Mouse (Mus musculus): ENCODE measurements around the gene Atp6v1f. TPM values are rescaled to one million over a fixed set of nuclear protein-coding genes. Genes with fewer than 3 reads are reported as not detected.

The Atp6v1f gene
- polyA plus RNA-seq (2015; fragmentation: Nextera tagmentation; extraction: Ambion mirVana) = 222 and 234 TPM in 2 replicates

DNA sequence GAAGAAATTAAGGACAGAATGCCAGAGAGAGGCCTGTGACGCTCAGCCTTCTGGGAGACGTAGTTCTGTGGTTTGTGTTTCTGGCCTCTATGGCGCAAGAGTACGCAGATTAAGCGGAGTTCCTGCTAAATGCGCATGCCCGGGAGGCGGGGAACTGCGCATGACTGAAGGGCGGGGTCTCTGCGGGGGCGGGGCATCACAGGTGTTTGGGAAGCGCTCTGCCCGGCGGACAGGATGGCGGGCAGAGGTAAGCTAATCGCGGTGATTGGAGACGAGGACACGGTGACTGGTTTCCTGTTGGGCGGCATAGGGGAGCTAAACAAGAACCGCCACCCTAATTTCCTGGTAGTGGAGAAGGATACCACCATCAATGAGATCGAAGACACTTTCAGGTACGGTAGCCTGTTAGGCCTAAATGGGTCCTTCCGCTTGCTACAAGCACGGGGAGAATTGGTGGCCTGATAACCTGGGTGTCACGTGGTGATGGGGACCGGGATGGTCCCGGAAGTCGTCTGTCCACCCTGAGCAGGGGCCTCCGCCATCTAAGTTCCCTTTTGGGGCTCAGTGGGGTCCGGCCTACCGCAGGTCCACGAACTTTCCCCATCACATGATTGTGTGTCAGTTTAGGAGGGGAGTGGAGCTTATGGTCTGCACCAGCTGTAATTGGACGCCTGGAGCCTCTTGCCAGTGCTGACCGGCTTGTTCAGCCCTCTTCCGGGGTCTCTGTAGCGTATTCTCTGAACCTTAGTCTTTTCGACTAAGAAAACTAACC lies at the start of gene Atp6v1f:
Gene Atp6v1f (plus strand): TSS at position 136 of the 772 bp plus-strand sequence.
- no peaks in the 10 kb centered on the region for H3K27me3 ChIP-seq
- H3K27ac ChIP-seq = peak within 1 kb of the TSS; percentile 8; the same call in 1 of the 2 replicates
- under 1% methylated on average over 39 of the region's 39 CpGs for WGBS
- no peaks in the 10 kb centered on the region for H3K9me3 ChIP-seq
- H3K9ac ChIP-seq = peak within 1 kb of the TSS; percentile 79
- peak within 1 kb of the TSS; percentile 85 for H3K4me2 ChIP-seq (replicated peaks)
- peaks cover 20% of the 10 kb centered on the region for H3K36me3 ChIP-seq
- H3K4me3 ChIP-seq = peak within 1 kb of the TSS; percentile 75
- ATAC-seq (ENCODE audit: low FRiP score, low read depth) = peak; percentile 94
- H3K4me1 ChIP-seq = peaks cover 10% of the 10 kb centered on the region

DNA sequence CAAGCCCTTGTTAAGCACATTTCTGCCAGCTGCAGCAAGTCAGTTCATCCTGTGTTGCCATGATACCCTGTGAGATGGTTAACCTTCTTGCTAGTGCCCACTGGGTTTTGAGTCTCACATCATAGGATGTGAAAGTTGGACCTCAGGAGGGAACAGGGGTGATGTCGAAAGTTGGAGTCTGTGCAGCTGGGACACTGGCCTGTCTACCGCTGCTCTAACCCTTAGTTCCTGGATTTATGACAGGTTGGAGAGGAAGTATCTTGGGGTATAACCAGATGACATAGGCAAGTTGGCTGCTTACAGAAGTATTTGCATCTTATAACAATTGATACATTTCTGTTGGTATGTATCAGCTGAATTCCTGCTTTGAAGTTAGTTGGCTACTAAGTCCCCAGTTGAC lies 46.9 kb upstream of the Atp6v1f start:
- Histone ChIP-seq H3K4me2 (replicated peaks) (no peak overlapping the region), H3K36me3 (peaks cover 46% of the 10 kb centered on the region), H3K4me3 (no peak overlapping the region), H3K9ac (no peak overlapping the region), H3K9me3 (no peaks in the 10 kb centered on the region), H3K27ac (no peak overlapping the region), H3K27me3 (no peaks in the 10 kb centered on the region), H3K4me1 (no peaks in the 10 kb centered on the region)
- 79% methylated on average over 2 of the region's 2 CpGs for WGBS
- no peak for ATAC-seq (ENCODE audit: low FRiP score, low read depth)

DNA sequence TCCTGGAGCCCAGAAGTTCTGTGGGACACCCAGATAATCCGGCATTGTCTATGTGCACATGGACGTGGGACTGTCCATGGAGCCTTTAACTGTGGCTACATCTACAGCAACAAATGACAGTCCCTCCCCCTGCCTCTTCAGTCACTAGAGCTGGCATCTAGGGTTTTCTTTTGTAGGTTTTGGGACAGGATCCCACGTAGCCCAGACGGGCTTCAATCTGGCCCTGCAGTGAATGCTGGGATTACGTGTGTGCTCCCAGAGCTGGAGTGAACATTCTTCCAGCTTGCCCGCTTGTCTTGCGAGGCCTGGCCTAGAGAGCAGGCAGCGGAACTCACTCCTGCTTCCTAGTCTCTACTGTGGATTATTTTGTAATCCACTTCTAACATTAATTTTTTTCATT lies 42.4 kb upstream of the Atp6v1f start:
- no peak for ATAC-seq (ENCODE audit: low FRiP score, low read depth)
- Histone ChIP-seq H3K9ac (no peak overlapping the region), H3K27ac (no peak overlapping the region), H3K27me3 (no peaks in the 10 kb centered on the region), H3K4me2 (replicated peaks) (no peak overlapping the region), H3K36me3 (peaks cover 23% of the 10 kb centered on the region), H3K4me1 (no peaks in the 10 kb centered on the region), H3K4me3 (no peak overlapping the region), H3K9me3 (no peaks in the 10 kb centered on the region)
- 84% methylated on average over 8 of the region's 8 CpGs for WGBS

DNA sequence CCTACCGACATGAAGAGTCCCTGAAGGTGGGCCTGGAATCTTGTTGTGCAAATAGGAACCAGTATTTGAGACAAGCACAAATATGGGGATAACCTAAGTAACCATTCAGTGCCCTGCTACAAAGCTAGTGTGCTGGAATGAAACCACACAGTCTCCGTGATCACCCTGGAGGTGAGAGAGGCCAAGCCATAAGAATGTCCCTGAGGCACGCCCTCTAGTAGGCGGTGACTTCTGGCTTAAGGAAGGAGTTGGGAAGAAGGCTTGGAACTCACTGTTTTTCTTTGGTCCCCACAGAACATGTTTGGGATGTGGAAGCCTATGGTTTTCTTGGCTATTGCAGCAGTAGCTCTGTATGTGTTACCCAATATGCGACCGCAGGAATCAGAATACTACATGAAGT lies 41.2 kb upstream of the Atp6v1f start:
- Histone ChIP-seq H3K9ac (no peak overlapping the region), H3K27ac (no peak overlapping the region), H3K4me1 (peaks cover 8% of the 10 kb centered on the region), H3K27me3 (0 out of 2 replicates have a peak, but pooled peaks cover 1% of the 10 kb centered on the region), H3K4me2 (replicated peaks) (no peak overlapping the region), H3K9me3 (no peaks in the 10 kb centered on the region), H3K36me3 (peaks cover 18% of the 10 kb centered on the region), H3K4me3 (no peak overlapping the region)
- no peak for ATAC-seq (ENCODE audit: low FRiP score, low read depth)
- WGBS = 67% methylated on average over 6 of the region's 6 CpGs

DNA sequence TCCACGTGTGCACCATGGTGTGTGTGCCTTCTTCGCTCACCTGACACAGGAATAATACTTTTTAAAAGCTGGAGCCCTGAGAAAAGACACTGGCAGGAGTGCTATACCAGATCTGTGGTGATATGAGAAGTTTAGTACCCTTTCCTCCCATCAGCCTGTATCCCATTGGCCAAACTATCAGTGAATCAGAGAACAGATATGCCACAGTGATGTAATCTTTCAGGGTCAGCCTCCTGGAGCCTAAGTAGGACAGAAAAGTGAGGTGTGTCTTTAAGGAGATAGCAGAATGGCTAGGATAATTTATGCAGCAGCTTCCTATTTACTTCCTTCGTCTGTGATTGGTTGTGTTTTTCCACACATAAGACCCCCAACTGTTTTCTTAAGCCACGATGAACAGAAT lies 39.3 kb upstream of the Atp6v1f start:
- no peak overlapping the region for H3K4me2 ChIP-seq (replicated peaks)
- H3K4me1 ChIP-seq = peaks cover 23% of the 10 kb centered on the region
- H3K9me3 ChIP-seq = no peaks in the 10 kb centered on the region
- H3K4me3 ChIP-seq = no peak overlapping the region
- peaks cover 18% of the 10 kb centered on the region for H3K36me3 ChIP-seq
- H3K9ac ChIP-seq = no peak overlapping the region
- no peak for ATAC-seq (ENCODE audit: low FRiP score, low read depth)
- H3K27ac ChIP-seq = no peak overlapping the region
- peaks cover 18% of the 10 kb centered on the region for H3K27me3 ChIP-seq
- 64% methylated on average over 4 of the region's 4 CpGs for WGBS

DNA sequence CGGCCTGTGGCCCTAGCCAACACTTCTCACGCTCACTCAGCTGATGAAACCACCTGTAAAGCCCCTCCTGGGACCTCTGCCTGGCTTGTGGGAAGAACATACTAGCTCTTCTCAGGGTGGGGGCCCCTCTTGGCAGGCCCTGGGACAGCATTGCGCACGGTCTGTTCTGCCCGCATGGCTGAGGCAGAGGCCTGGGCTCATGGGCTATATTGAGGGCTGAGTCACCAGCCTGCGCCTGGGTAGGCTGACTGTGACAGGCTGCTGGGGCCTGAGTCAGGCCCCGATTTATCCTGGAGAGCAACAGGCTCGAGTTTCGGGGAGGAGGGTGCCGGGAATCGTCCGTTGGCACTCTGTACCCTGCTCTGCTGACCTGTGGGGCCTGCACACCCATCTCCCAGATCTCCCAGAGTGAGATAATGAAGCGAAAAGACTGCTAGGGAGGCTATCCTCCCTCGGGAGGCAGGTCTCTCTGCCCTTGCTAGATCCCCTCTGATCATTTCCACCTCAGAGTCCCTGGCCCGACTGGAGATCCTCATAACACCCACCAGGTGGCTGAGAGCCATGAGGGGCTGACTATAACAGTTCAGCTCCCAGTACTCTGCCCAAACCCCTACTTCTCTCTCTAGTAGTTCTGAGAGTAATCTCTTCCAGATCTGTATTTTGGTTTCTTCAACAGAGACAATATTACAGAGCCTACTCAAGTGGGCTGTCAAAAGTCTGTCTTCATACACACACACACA lies 36.7 kb upstream of the Atp6v1f start:
- Histone ChIP-seq H3K9me3 (no peaks in the 10 kb centered on the region), H3K4me1 (peaks cover 47% of the 10 kb centered on the region), H3K27me3 (peaks cover 36% of the 10 kb centered on the region), H3K4me2 (replicated peaks) (no peak overlapping the region), H3K9ac (0 out of 2 replicates have a peak overlapping the region, but pooled peaks have one; percentile 20), H3K4me3 (no peak overlapping the region), H3K27ac (0 out of 2 replicates have a peak overlapping the region, but pooled peaks have one; percentile 33), H3K36me3 (peaks cover 7% of the 10 kb centered on the region; the same call in 1 of the 2 replicates)
- 38% methylated on average over 15 of the region's 15 CpGs for WGBS
- no peak for ATAC-seq (ENCODE audit: low FRiP score, low read depth)

DNA sequence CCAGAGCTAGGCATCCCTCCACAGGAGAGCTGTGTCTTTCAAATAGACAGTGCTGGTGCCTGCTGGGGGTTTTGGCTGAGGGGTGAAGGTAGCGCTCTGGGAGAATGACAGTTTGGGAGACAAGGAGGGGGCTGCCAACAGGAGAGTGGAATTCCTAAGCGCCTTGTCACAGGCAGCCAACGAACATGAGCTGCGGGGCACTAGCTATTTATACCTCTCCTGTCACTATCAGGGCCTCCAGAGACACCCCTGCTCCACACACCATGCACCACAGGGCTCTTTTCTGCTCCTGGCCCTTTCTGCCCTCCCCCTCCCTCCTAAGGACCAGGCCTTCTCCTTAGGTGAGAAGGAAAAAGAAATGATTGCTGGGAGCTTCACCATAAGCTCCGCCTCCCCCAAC lies 36.0 kb upstream of the Atp6v1f start:
- Histone ChIP-seq H3K9ac (0 out of 2 replicates have a peak overlapping the region, but pooled peaks have one; percentile 20), H3K27me3 (peaks cover 36% of the 10 kb centered on the region), H3K36me3 (0 out of 2 replicates have a peak, but pooled peaks cover under 1% of the 10 kb centered on the region), H3K9me3 (no peaks in the 10 kb centered on the region), H3K4me1 (peaks cover 53% of the 10 kb centered on the region), H3K4me3 (no peak overlapping the region), H3K4me2 (replicated peaks) (no peak overlapping the region), H3K27ac (peak overlapping the region; percentile 33)
- 18% methylated on average over 5 of the region's 5 CpGs for WGBS
- ATAC-seq (ENCODE audit: low FRiP score, low read depth) = no peak

DNA sequence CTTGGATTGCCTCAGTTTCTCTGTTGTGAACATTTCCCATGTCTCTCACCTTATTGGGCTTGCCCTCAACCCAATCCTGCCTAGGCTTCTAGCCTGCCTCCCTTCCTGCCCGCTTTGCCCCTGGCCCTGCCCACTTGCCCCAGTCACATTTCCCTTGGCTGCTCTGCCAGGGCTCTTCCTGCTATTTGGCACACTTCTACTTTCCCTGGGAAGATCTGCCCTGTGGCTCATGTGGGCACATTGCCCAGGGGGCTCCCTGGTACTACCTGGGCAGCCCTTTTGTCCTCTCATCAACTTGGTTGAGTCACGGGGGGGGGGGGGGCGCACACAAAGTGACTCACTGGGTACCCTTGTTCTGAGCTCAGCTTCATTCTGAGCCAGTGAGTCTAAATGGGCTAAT lies 35.4 kb upstream of the Atp6v1f start:
- H3K4me3 ChIP-seq = no peak overlapping the region
- peaks cover 36% of the 10 kb centered on the region for H3K27me3 ChIP-seq
- H3K36me3 ChIP-seq = no peaks in the 10 kb centered on the region
- 28% methylated on average over 3 of the region's 3 CpGs for WGBS
- no peak for ATAC-seq (ENCODE audit: low FRiP score, low read depth)
- no peak overlapping the region for H3K9ac ChIP-seq
- H3K4me2 ChIP-seq (replicated peaks) = 0 out of 2 replicates have a peak overlapping the region, but pooled peaks have one; percentile 3
- H3K9me3 ChIP-seq = no peaks in the 10 kb centered on the region
- no peak overlapping the region for H3K27ac ChIP-seq
- H3K4me1 ChIP-seq = peaks cover 60% of the 10 kb centered on the region

DNA sequence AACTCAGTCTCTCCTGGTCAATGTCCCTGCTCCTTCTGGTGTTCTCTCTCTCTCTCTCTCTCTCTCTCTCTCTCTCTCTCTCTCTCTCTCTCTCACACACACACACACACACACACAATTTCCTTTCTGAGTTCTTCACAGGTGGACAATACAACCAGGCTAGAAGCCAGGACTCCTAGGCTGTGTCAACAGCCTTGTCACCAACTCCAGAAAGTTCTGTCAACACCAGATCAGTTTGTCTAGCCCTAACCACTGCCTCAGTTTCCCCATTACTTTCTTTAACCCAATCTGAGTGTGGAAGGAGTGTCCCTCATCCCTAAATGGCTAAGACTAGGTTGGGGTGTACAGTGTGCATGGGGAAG lies 34.9 kb upstream of the Atp6v1f start:
- no peak overlapping the region for H3K27ac ChIP-seq
- H3K9me3 ChIP-seq = no peaks in the 10 kb centered on the region
- peaks cover 62% of the 10 kb centered on the region for H3K4me1 ChIP-seq
- H3K36me3 ChIP-seq = no peaks in the 10 kb centered on the region
- H3K4me3 ChIP-seq = peak overlapping the region; percentile 66
- H3K27me3 ChIP-seq = peaks cover 36% of the 10 kb centered on the region
- H3K4me2 ChIP-seq (replicated peaks) = peak overlapping the region; percentile 83
- no peak for ATAC-seq (ENCODE audit: low FRiP score, low read depth)
- peak overlapping the region; percentile 75 for H3K9ac ChIP-seq

DNA sequence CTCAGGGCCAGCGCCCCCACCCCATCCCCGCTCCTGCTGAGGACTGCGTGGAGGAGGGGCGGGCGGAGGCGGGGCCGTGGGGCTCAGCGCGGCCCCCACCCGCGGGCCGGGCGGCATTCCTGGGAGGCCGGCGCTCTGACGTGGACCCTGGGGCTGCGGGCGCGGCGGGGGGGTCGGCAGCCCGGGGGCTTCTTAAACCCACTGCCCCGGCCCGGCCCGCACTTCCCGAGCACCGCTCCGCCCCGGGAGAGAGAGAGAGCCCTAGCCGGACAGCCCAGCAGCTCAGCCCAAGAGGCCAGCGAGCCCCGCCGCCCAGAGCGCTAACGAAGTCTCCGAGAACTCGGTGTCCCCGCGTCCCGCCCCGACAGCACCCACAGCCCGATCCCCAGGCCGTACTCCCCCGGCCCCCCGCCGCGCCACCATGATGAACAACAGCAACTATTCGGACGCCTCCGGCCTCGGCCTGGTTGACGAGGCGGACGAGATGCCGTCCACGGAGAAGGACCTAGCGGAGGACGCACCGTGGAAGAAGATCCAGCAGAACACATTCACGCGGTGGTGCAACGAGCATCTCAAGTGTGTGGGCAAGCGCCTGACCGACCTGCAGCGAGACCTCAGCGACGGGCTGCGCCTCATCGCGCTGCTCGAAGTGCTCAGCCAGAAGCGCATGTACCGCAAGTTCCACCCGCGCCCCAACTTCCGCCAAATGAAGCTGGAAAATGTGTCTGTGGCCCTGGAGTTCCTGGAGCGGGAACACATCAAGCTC lies 34.3 kb upstream of the Atp6v1f start, which contains the start of gene Flnc:
Gene Flnc (plus strand): TSS at position 219 of the 766 bp plus-strand sequence.
- Histone ChIP-seq H3K36me3 (0 out of 2 replicates have a peak, but pooled peaks cover 1% of the 10 kb centered on the region), H3K4me1 (peaks cover 62% of the 10 kb centered on the region), H3K27ac (peak within 1 kb of the TSS; percentile 72), H3K4me2 (replicated peaks) (peak within 1 kb of the TSS; percentile 83), H3K9me3 (no peaks in the 10 kb centered on the region), H3K4me3 (peak within 1 kb of the TSS; percentile 66), H3K9ac (peak within 1 kb of the TSS; percentile 75), H3K27me3 (peaks cover 36% of the 10 kb centered on the region)
- peak; percentile 16; the same call in 1 of the 2 replicates for ATAC-seq (ENCODE audit: low FRiP score, low read depth)
- WGBS = under 1% methylated on average over 63 of the region's 77 CpGs

DNA sequence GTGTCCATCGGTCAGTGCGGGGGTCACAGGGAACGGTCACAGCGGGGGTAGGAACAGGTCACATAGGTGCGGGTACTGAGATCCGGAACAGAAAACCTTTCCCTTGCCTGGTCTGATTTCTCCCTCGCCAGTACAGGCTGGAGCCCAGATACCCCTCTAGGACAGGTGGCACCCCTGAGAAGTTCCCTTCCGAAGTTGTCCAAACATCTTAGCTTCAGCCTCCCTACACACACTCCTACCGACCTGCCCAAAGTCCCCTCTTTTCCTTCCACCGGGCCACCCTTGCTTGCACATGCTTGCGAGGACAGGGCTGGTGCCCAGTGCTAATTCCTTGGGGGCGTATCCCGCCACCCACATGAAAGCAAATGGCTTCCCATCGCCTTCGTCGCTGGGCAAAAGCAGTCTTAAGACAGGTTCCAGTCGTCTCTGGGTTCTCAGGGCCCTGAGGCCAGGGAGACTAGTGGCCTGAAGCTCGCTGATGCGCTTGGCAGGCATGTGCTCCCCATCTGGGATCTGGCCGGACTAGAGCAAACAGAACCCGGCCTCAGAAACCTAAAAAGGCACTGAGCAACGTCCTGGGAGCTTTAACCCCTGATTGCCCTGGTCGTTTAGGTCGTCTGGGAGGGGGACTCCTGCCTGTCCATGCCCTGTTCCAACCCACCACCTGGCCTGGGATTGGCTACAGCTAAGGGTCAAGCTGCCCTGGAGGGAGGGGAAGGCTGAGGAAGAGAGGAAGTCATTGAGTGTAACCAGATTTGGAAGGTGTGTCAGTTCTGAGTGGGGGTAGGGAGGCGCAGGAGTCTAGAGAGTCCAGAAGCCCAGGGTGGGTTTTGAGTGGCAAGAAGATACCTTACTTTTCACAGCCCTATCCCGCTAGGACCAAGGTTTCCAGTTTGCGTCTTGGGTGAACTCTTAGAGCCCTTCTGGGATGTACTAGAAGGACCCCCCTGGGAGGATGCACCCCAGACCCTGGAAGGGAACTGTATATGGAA lies 33.4 kb upstream of the Atp6v1f start:
- ATAC-seq (ENCODE audit: low FRiP score, low read depth) = no peak
- H3K36me3 ChIP-seq = 0 out of 2 replicates have a peak, but pooled peaks cover 7% of the 10 kb centered on the region
- 3% methylated on average over 27 of the region's 27 CpGs for WGBS
- H3K9me3 ChIP-seq = no peaks in the 10 kb centered on the region
- H3K4me3 ChIP-seq = peak overlapping the region; percentile 66
- H3K4me2 ChIP-seq (replicated peaks) = peak overlapping the region; percentile 83
- H3K27me3 ChIP-seq = peaks cover 36% of the 10 kb centered on the region
- peak overlapping the region; percentile 75 for H3K9ac ChIP-seq
- H3K4me1 ChIP-seq = peaks cover 62% of the 10 kb centered on the region
- H3K27ac ChIP-seq = peak overlapping the region; percentile 87; the same call in 1 of the 2 replicates
